Mouse (Mus musculus): Measurements from ENCODE around the gene Rxfp2. TPM values are rescaled to one million over a fixed set of nuclear protein-coding genes. Genes with fewer than 3 reads are reported as not detected.

Gene Rxfp2
- 0.34 TPM in 1 of 2 replicates, not detected in the other for polyA plus RNA-seq (2015; fragmentation: Nextera tagmentation; extraction: Ambion mirVana)

DNA sequence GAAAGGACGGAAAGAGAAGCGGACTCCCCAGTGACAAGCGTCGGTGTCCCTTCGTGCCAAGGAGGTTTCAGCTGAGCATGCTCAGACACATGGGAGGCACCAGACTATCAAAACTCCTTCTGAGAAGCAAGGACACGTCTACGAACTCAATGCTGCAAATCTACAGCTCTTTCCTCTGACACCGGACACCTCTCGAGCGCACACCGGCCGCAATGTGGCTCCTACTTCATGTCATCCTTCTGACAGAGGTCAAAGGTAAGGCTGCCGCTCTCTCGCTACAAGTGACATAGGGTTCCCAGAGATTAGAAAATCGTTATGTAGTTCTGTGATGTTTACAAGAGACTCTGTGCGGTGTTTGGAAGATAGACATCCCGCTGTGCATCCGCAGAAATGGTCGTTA is at the start of gene Rxfp2:
Gene Rxfp2 (plus strand): TSS at position 20 of the 400 bp plus-strand sequence.
- Histone ChIP-seq H3K27ac (ENCODE audit: low read length) (no peak within 1 kb of the TSS), H3K4me1 (replicated peaks; ENCODE audit: control insufficient read depth, insufficient read depth, low read length) (peaks cover 3% of the 10 kb centered on the region), H3K9ac (replicated peaks; ENCODE audit: low read depth, low read length) (no peak within 1 kb of the TSS), H3K27me3 (replicated peaks; ENCODE audit: control insufficient read depth, insufficient read depth, low read length) (no peaks in the 10 kb centered on the region), H3K4me3 (replicated peaks; ENCODE audit: low read length) (no peak within 1 kb of the TSS), H3K9me3 (ENCODE audit: control insufficient read depth, low read length) (no peaks in the 10 kb centered on the region), H3K4me2 (ENCODE audit: low read length) (no peak within 1 kb of the TSS), H3K36me3 (ENCODE audit: control insufficient read depth, insufficient read depth) (no peaks in the 10 kb centered on the region)
- 68% methylated on average over 19 of the region's 19 CpGs for WGBS
- no peak for ATAC-seq

- Histone ChIP-seq H3K36me3 (ENCODE audit: control insufficient read depth, insufficient read depth) (no peaks in the 10 kb centered on the region), H3K27ac (ENCODE audit: low read length) (no peak overlapping the region), H3K9me3 (ENCODE audit: control insufficient read depth, low read length) (no peaks in the 10 kb centered on the region), H3K4me1 (replicated peaks; ENCODE audit: control insufficient read depth, insufficient read depth, low read length) (no peaks in the 10 kb centered on the region), H3K9ac (replicated peaks; ENCODE audit: low read depth, low read length) (no peak overlapping the region), H3K27me3 (replicated peaks; ENCODE audit: control insufficient read depth, insufficient read depth, low read length) (no peaks in the 10 kb centered on the region), H3K4me3 (replicated peaks; ENCODE audit: low read length) (no peak overlapping the region), H3K4me2 (ENCODE audit: low read length) (no peak overlapping the region)
- no peak for ATAC-seq
- WGBS: 87% methylated on average over 11 of the region's 11 CpGs
Measured at GRCm38 (mm10) chr5:149970261-149970660, 48.2 kb upstream of the Rxfp2 start.

DNA sequence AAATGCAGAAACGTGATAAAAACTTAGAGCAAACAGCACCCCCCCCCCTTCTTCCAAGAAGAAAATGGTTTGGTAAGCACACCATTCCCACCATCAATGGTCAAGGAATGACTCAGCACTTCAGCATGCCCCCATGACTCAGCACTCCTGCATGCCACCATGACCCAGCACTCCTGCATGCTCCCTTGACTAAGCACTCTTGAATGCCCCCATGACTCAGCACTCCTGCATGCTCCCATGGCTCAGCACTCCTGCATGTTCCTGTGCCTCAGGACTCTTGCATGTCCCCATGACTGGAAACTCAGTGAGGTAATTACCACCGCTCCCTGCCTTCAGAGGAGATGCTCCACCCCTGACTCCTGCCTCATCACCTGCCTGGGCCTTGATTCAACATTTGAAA is 41.4 kb upstream of the Rxfp2 start:
- Histone ChIP-seq H3K27ac (ENCODE audit: low read length) (no peak overlapping the region), H3K36me3 (ENCODE audit: control insufficient read depth, insufficient read depth) (no peaks in the 10 kb centered on the region), H3K9ac (replicated peaks; ENCODE audit: low read depth, low read length) (no peak overlapping the region), H3K4me2 (ENCODE audit: low read length) (no peak overlapping the region), H3K4me1 (replicated peaks; ENCODE audit: control insufficient read depth, insufficient read depth, low read length) (no peaks in the 10 kb centered on the region), H3K27me3 (replicated peaks; ENCODE audit: control insufficient read depth, insufficient read depth, low read length) (no peaks in the 10 kb centered on the region), H3K9me3 (ENCODE audit: control insufficient read depth, low read length) (no peaks in the 10 kb centered on the region), H3K4me3 (replicated peaks; ENCODE audit: low read length) (no peak overlapping the region)
- WGBS: 85% methylated on average over 2 of the region's 2 CpGs
- ATAC-seq: no peak

DNA sequence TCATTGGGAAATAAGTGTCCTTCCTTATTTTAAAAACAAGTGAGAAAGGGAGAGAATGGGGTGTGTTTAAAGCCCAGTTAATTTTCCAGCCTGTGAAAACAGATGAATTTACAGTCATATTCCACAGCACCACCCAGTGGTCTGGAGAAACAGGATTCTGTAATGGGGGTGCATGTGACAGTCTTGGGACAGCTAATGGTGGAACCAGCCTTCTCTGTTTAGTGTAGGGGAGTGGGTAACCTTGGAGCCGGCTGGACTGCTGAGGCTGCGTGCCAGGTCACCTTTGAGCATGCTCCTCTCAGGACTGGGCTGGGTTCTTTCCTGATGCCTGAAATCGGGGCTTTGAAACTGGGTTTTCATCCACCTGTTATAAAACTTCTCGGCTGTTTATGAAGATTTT is 34.9 kb upstream of the Rxfp2 start:
- no peak for ATAC-seq
- Histone ChIP-seq H3K9me3 (ENCODE audit: control insufficient read depth, low read length) (no peaks in the 10 kb centered on the region), H3K36me3 (ENCODE audit: control insufficient read depth, insufficient read depth) (no peaks in the 10 kb centered on the region), H3K4me2 (ENCODE audit: low read length) (no peak overlapping the region), H3K4me3 (replicated peaks; ENCODE audit: low read length) (no peak overlapping the region), H3K27me3 (replicated peaks; ENCODE audit: control insufficient read depth, insufficient read depth, low read length) (no peaks in the 10 kb centered on the region), H3K27ac (ENCODE audit: low read length) (no peak overlapping the region), H3K4me1 (replicated peaks; ENCODE audit: control insufficient read depth, insufficient read depth, low read length) (no peaks in the 10 kb centered on the region), H3K9ac (replicated peaks; ENCODE audit: low read depth, low read length) (no peak overlapping the region)
- WGBS: 89% methylated on average over 4 of the region's 4 CpGs

GRCm38 (mm10) chr5:149994578-149994977 is 23.9 kb upstream of the Rxfp2 start:
- Histone ChIP-seq H3K4me3 (replicated peaks; ENCODE audit: low read length) (no peak overlapping the region), H3K9me3 (ENCODE audit: control insufficient read depth, low read length) (peaks cover 5% of the 10 kb centered on the region; the same call in 1 of the 2 replicates), H3K27me3 (replicated peaks; ENCODE audit: control insufficient read depth, insufficient read depth, low read length) (no peaks in the 10 kb centered on the region), H3K36me3 (ENCODE audit: control insufficient read depth, insufficient read depth) (no peaks in the 10 kb centered on the region), H3K9ac (replicated peaks; ENCODE audit: low read depth, low read length) (no peak overlapping the region), H3K27ac (ENCODE audit: low read length) (no peak overlapping the region), H3K4me2 (ENCODE audit: low read length) (no peak overlapping the region), H3K4me1 (replicated peaks; ENCODE audit: control insufficient read depth, insufficient read depth, low read length) (no peaks in the 10 kb centered on the region)
- ATAC-seq: no peak
- 82% methylated on average over 5 of the region's 5 CpGs for WGBS

DNA sequence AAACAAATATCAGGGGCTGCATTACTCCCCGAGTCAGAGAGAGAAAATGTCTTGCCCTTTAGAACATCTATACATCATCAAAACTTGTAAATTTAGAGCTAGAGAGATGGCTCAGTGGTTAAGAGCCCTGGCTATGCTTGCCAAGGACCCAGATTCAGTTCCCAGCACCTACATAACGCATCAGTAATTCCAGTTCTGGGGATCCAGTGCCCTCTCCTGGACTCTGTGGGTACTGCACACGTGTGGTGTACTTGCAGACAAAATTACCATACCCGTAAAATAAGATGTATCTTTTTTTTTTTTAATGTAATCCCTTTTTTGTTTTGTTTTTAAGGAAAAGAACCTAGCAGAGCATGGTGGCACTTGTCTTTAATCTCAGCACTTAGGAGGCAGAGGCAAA is 21.9 kb upstream of the Rxfp2 start:
- no peak overlapping the region for H3K4me2 ChIP-seq (ENCODE audit: low read length)
- no peak overlapping the region for H3K27ac ChIP-seq (ENCODE audit: low read length)
- no peaks in the 10 kb centered on the region for H3K36me3 ChIP-seq (ENCODE audit: control insufficient read depth, insufficient read depth)
- ATAC-seq: no peak
- no peak overlapping the region for H3K4me3 ChIP-seq (replicated peaks; ENCODE audit: low read length)
- H3K9ac ChIP-seq (replicated peaks; ENCODE audit: low read depth, low read length): no peak overlapping the region
- H3K9me3 ChIP-seq (ENCODE audit: control insufficient read depth, low read length): peaks cover 5% of the 10 kb centered on the region; the same call in 1 of the 2 replicates
- 96% methylated on average over 4 of the region's 4 CpGs for WGBS
- H3K27me3 ChIP-seq (replicated peaks; ENCODE audit: control insufficient read depth, insufficient read depth, low read length): no peaks in the 10 kb centered on the region
- no peaks in the 10 kb centered on the region for H3K4me1 ChIP-seq (replicated peaks; ENCODE audit: control insufficient read depth, insufficient read depth, low read length)

GRCm38 (mm10) chr5:149997321-149998034 is 21.0 kb upstream of the Rxfp2 start:
- H3K36me3 ChIP-seq (ENCODE audit: control insufficient read depth, insufficient read depth): no peaks in the 10 kb centered on the region
- H3K4me1 ChIP-seq (replicated peaks; ENCODE audit: control insufficient read depth, insufficient read depth, low read length): no peaks in the 10 kb centered on the region
- no peak for ATAC-seq
- no peak overlapping the region for H3K27ac ChIP-seq (ENCODE audit: low read length)
- H3K9ac ChIP-seq (replicated peaks; ENCODE audit: low read depth, low read length): no peak overlapping the region
- H3K9me3 ChIP-seq (ENCODE audit: control insufficient read depth, low read length): peaks cover 5% of the 10 kb centered on the region; the same call in 1 of the 2 replicates
- H3K4me2 ChIP-seq (ENCODE audit: low read length): no peak overlapping the region
- WGBS: 74% methylated on average over 22 of the region's 22 CpGs
- H3K27me3 ChIP-seq (replicated peaks; ENCODE audit: control insufficient read depth, insufficient read depth, low read length): no peaks in the 10 kb centered on the region
- H3K4me3 ChIP-seq (replicated peaks; ENCODE audit: low read length): no peak overlapping the region

- Histone ChIP-seq H3K9me3 (ENCODE audit: control insufficient read depth, low read length) (peaks cover 5% of the 10 kb centered on the region; the same call in 1 of the 2 replicates), H3K27ac (ENCODE audit: low read length) (no peak overlapping the region), H3K4me2 (ENCODE audit: low read length) (no peak overlapping the region), H3K27me3 (replicated peaks; ENCODE audit: control insufficient read depth, insufficient read depth, low read length) (no peaks in the 10 kb centered on the region), H3K4me3 (replicated peaks; ENCODE audit: low read length) (no peak overlapping the region), H3K9ac (replicated peaks; ENCODE audit: low read depth, low read length) (no peak overlapping the region), H3K4me1 (replicated peaks; ENCODE audit: control insufficient read depth, insufficient read depth, low read length) (no peaks in the 10 kb centered on the region), H3K36me3 (ENCODE audit: control insufficient read depth, insufficient read depth) (no peaks in the 10 kb centered on the region)
- ATAC-seq: no peak
- WGBS: 79% methylated on average over 7 of the region's 7 CpGs
Measured at GRCm38 (mm10) chr5:149998311-149998710, 20.2 kb upstream of the Rxfp2 start.

- no peak overlapping the region for H3K9ac ChIP-seq (replicated peaks; ENCODE audit: low read depth, low read length)
- 54% methylated on average over 6 of the region's 6 CpGs for WGBS
- no peaks in the 10 kb centered on the region for H3K36me3 ChIP-seq (ENCODE audit: control insufficient read depth, insufficient read depth)
- ATAC-seq: no peak
- no peak overlapping the region for H3K4me2 ChIP-seq (ENCODE audit: low read length)
- no peaks in the 10 kb centered on the region for H3K4me1 ChIP-seq (replicated peaks; ENCODE audit: control insufficient read depth, insufficient read depth, low read length)
- no peak overlapping the region for H3K4me3 ChIP-seq (replicated peaks; ENCODE audit: low read length)
- no peak overlapping the region for H3K27ac ChIP-seq (ENCODE audit: low read length)
- no peaks in the 10 kb centered on the region for H3K27me3 ChIP-seq (replicated peaks; ENCODE audit: control insufficient read depth, insufficient read depth, low read length)
- no peaks in the 10 kb centered on the region for H3K9me3 ChIP-seq (ENCODE audit: control insufficient read depth, low read length)
Measured at GRCm38 (mm10) chr5:150005355-150005754, 13.1 kb upstream of the Rxfp2 start.

Data from forebrain, embryonic 16.5 days (tissue).